ENCODE assay signal across 29 mouse cellular contexts in genomic region chr12:105593471-105593870, GRCm38 (mm10). TPM values are rescaled to one million over a fixed set of nuclear protein-coding genes. Genes with fewer than 3 reads are reported as not detected.
"Had no signal": no experiment of that assay in that cellular context is flagged by ENCODE, and none has a peak within 500 bp of the region (broad histone marks: within the 10 kb centered on the region; RNA-seq: fewer than 3 reads in every experiment).

No protein-coding gene starts in this region.

- H3K4me2 ChIP-seq: heart, embryonic 11.5 days; heart, embryonic 13.5 days; heart, embryonic 15.5 days; hindbrain, embryonic 15.5 days; limb, embryonic 12.5 days; liver, embryonic 11.5 days; liver, embryonic 13.5 days had no signal

- H3K27ac ChIP-seq: gastrocnemius, adult 2 months; heart, adult 2 months; heart, embryonic 13.5 days; heart, embryonic 15.5 days; hindbrain, embryonic 15.5 days; hindbrain, postnatal 0 days; layer of hippocampus, adult 2 months; left cerebral cortex, adult 2 months; limb, embryonic 10.5 days; limb, embryonic 12.5 days; liver, embryonic 13.5 days had no signal

- ATAC-seq: hindbrain, postnatal 0 days; intestine, postnatal 0 days had no signal

- H3K27me3 ChIP-seq: heart, embryonic 15.5 days; hindbrain, embryonic 15.5 days; limb, embryonic 12.5 days; liver, embryonic 13.5 days had no signal

- H3K36me3 ChIP-seq: heart, embryonic 15.5 days; hindbrain, embryonic 15.5 days; limb, embryonic 10.5 days; limb, embryonic 12.5 days; liver, embryonic 13.5 days had no signal

- DNase-seq: gastrocnemius, adult 2 months; gastrocnemius, postnatal 10 days; gastrocnemius, postnatal 25 days; heart, adult 2 months; heart, postnatal 14 days; heart, postnatal 36 days; kidney, adult 18-20 months; kidney, adult 8-10 months; kidney, postnatal 10 days; kidney, postnatal 25 days; kidney, postnatal 4 days; liver; liver, embryonic 13.5 days had no signal

- H3K4me1 ChIP-seq: hindbrain, embryonic 15.5 days; limb, embryonic 12.5 days; liver, embryonic 13.5 days had no signal

- H3K4me3 ChIP-seq: gastrocnemius, adult 2 months; heart, adult 2 months; heart, embryonic 13.5 days; heart, embryonic 15.5 days; hindbrain, embryonic 15.5 days; layer of hippocampus, adult 2 months; left cerebral cortex, adult 2 months; limb, embryonic 10.5 days; limb, embryonic 12.5 days; liver, embryonic 13.5 days had no signal

- H3K9me3 ChIP-seq: heart, embryonic 13.5 days; heart, embryonic 15.5 days; hindbrain, embryonic 15.5 days; limb, embryonic 10.5 days; limb, embryonic 12.5 days; liver, embryonic 13.5 days had no signal

- H3K9ac ChIP-seq: heart, embryonic 13.5 days; heart, embryonic 15.5 days; hindbrain, embryonic 15.5 days; limb, embryonic 12.5 days; liver, embryonic 13.5 days had no signal

RNA-seq across cellular contexts. Expression of gene Bdkrb1, which starts 9.4 kb away (rescaled TPM):
- polyA plus RNA-seq: heart, embryonic 11.5 days; heart, embryonic 13.5 days; heart, embryonic 15.5 days; heart, postnatal 0 days; hindbrain, embryonic 11.5 days; hindbrain, postnatal 0 days; intestine, embryonic 14.5 days; kidney, embryonic 14.5 days; kidney, embryonic 16.5 days; limb, embryonic 10.5 days; limb, embryonic 12.5 days had no signal

RNA-seq across cellular contexts. Expression of gene Bdkrb2, which starts 30.4 kb away (rescaled TPM):
- polyA plus RNA-seq: liver, embryonic 11.5 days; liver, embryonic 13.5 days had no signal
